Mouse (Mus musculus): ENCODE measurements around the gene Gm49450.
A peak's percentile ranks its signal among the peaks of the same experiment; 100 is the strongest.
"Not testable (repeated sequence)": the region's sequence is repeated elsewhere in the genome, so short reads cannot be mapped to it uniquely, and the experiment has no call there.

Gene Gm49450

DNA sequence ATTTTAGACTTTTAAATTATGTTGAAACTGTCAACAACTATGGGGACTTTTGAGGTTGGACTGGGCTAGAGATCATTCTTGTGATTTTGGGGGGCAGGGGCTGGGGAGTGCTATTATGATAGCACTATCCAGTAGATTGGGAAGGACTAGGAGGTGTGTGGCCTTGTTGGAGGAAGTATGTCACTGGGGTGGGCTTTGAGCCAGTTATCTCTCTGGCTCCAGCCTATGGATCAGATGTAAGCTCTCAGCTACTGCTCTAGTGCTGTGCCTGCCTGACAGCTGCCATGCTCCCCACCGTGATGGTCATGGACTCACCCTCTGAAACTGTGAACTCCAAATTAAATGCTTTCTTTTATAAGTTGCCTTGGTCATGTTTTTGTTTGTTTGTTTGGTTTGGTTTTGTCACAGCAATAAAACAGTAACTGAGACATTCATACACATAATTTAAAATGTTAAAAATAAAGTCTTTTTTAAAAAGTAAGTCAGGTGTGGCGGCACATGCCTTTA lies 30.3 kb downstream of the Gm49450 start:
- DNase-seq (ENCODE audit: low spot score), result no peak

GRCm38 (mm10) chr15:98922581-98922980 lies 30.8 kb downstream of the Gm49450 start:
- no peak for DNase-seq (ENCODE audit: low spot score)

- no peak for DNase-seq (ENCODE audit: low spot score)
Observed at GRCm38 (mm10) chr15:98921510-98921909, 31.8 kb downstream of the Gm49450 start.

GRCm38 (mm10) chr15:98918499-98918895 lies 34.9 kb downstream of the Gm49450 start:
- DNase-seq (ENCODE audit: low spot score), result not testable (repeated sequence)

DNA sequence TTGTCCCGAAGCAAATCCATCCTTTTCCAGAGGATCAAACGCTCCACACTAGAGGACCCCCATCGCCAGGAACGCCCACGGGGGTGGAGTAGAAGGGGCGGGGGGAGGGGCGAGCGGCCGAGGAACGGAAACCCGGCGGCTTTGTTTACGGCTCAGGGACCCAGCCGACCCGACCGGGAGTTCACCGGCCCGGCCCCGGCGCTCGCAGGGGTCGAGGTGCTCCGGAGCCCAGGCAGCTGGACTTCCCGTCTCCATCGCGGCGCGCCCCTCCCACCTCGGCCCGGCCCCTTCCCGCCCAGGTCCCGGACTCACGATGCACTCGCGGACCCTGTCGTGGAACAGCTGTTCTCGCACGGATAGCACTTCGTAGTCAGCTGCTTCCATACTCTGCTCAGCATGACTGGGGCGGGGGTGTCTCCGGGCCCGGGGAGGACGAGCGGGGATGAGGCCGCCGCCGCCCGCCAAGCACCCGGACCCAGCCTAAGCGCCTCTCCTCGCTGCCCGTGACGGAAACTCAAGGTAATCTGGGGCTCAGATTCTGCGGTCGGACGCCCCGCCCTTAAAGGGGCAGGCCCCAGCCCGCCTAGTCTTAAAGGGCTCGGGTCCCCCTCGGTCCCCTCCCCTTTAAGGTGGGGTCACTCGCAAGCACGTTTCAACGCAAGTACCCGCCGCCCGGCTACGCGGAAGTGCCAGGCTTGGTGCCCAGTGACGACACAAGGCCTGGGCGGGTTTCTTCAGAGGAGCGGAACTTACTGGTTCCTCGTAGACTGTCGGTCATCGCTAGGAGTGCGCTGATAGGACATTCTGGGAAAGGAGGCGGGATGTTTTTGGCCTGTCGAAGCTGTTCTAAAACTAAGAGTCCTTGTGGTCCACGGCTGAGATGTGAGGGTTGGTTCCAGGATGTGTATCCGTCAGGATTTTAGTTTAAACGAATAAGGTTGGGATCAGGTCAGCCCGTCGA lies 35.5 kb downstream of the Gm49450 start, which contains the start of gene Lmbr1l:
Lmbr1l (minus strand) TSS at position 694 of the 961 bp plus-strand sequence.
- DNase-seq (ENCODE audit: low spot score), result peak; percentile 97

- DNase-seq (ENCODE audit: low spot score), result no peak
Observed at GRCm38 (mm10) chr15:98917091-98917490, 36.3 kb downstream of the Gm49450 start.

- no peak for DNase-seq (ENCODE audit: low spot score)
Observed at GRCm38 (mm10) chr15:98916016-98916415, 37.3 kb downstream of the Gm49450 start.

GRCm38 (mm10) chr15:98914903-98915302 lies 38.4 kb downstream of the Gm49450 start:
- DNase-seq (ENCODE audit: low spot score), result no peak

GRCm38 (mm10) chr15:98904692-98905091 lies 48.7 kb downstream of the Gm49450 start:
- peak; percentile 63 for DNase-seq (ENCODE audit: low spot score)

DNA sequence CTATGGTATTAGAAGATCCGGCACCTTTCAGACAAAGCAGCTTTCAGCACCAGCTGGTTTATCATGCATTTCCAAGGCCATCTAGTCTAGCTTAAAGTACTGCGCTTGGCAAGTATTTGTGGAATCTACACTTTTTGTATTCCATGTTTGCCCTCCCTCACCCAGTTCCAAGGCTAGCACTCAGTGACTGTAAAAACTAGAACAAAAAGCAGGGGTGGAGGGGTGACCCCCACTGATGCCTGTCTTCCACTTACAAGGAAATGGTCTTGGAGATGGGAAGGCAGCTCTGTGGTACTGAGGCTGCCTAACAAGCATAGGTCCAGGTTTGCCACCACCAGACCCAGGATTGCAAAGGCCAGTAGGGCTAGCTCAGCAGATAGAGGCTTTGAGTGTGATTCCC lies 50.8 kb downstream of the Gm49450 start:
- no peak for DNase-seq (ENCODE audit: low spot score)

DNA sequence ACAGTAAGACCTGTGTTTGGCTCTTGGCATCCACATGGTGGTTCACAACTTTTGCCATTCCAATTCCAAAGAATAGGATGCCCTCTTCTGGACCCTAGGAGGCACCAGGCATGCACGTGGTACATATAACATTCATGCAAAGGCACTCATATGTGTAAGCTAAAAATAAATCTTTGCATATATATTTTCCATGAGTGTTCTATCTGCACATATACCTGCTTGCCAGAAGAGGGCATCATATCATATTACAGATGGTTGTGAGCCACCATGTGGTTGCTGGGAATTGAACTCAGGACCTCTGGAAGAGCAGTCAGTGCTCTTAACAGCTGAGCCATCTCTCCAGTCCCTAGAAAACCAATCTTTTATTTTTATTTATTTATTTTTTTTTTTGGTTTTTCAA lies 51.8 kb downstream of the Gm49450 start:
- DNase-seq (ENCODE audit: low spot score), result no peak

- DNase-seq (ENCODE audit: low spot score), result peak; percentile 73
Observed at GRCm38 (mm10) chr15:98897928-98898800, 55.2 kb downstream of the Gm49450 start, which contains the start of gene Dhh. TSS of gene Dhh (minus strand) at chr15:98898540.

DNA sequence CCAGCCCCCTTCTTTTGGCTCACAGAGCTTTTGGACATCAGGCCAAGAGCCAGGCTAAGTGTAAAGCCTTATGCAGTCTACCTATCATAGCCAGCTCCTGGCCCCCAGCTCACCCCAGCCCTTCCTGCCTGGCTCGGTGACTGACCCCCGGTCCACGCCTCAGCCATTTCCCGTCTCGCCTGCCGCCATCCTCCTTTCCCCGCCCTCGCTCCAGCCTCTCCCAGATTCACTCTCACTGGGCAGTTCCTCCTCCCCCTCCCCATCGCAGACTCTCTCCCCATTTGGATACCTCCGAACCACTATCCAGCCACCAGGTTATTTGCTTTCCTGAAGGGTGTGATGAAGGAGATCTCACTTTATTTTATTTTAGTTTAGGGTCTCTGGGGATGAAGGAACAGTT lies 55.9 kb downstream of the Gm49450 start:
- DNase-seq (ENCODE audit: low spot score), result peak; percentile 64

DNA sequence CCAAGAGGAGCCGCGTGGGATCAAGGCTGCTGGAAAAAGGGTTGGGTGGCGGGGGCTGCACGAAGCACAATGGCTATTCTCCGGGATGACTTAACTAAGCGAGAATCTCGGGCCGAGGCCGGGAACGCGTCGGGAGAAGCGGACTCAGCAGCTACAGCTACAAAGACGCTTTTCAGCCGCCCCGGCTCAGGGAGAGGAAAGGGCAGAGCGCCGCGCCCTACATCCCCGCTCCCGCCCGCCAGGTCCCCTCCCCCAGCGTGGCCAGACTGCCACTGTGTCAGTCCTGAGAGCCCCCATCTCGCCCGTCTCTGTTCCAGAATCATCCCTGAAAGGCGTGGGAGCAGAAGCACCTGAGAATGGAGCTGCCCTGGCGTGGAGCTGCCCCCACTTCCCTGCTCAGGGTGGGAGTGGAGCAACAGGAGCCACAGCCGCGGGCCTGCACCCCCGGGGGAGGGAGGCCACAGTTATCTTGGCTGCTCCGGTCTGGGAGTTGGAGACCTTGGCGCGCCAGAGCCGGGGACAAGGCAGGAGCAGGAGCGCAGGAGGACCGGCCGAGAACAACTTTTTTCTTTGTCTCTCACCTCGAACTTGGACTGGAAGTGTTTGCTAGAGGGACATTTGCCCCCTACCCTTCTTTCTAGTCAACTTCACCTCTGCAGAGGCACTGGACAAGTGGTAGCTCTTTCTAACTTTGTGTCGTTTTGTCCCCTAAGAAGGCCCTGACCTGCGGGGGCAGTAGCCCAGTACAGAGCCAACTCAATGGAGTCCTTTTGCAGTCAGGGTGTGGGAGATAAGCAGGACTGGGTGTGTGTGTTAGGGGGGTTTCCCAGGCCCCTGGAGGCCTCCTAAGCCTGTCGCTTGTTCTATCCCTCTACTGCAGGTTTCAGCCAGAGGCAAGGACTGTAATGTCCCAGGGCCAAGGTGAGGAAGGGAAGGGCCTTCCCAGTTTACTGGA lies 57.4 kb downstream of the Gm49450 start:
- peak; percentile 84 for DNase-seq (ENCODE audit: low spot score)

- DNase-seq (ENCODE audit: low spot score), result no peak
Observed at GRCm38 (mm10) chr15:98894746-98895634, 58.4 kb downstream of the Gm49450 start.

DNA sequence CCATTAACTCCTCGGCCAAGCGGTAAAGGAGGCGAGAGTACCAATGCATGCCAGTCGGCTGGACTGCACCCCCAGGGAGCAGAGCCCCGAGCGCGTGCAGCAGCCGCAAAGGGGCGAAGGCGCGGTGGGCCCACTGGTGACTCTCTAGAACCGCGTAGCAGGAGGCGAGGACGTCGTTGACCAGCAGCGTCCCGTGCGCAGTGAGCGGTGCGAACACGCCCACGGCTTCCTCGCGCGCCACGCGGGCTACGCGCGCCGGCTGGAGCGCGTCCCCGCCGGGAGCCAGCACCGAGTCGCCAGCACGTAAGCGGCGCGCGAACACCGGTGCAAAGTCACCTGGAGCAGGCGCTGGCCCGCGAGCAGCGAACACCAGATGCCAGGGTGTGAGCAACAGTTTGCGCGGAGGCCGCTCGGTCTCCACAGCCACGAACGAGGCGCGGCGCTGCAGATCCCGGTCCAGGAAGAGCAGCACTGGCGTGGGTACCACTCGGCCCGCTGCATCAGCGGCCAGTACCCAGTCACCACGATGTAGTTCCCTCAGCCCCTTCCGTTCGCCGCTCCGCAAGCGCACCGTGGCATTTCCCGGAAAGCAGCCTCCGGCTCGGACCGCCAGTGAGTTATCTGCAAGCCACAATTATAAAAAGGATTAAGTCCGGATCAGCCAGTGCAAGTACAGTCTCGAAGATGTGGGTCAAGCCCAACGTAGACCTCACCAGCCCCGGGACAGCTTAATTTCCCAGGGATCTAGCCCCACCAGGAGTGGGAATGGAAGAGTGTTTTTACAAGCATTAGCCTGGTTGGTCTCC lies 59.2 kb downstream of the Gm49450 start, which contains the start of gene Rhebl1:
Rhebl1 (minus strand) TSS at position 601 of the 806 bp plus-strand sequence.
- DNase-seq (ENCODE audit: low spot score), result no peak

DNA sequence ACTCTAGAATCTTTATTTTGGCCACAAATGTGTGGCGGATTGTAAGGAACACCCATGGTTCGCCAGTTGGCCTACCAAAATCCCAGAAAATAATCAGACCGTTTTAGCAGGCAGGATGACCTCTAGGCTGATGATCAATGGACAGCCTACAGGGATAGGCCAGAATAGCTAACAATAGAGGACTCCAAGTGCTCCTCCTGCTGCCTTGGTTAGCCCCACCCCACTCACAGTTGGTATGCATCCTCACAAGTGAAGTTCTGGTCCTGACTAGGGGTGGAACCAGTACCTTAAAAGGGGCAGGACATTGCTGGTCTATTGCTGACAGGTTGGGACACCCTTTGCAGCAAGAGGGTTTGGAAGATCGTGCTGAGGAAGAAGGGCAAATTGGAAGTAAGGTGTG lies 60.3 kb downstream of the Gm49450 start:
- DNase-seq (ENCODE audit: low spot score), result no peak

DNA sequence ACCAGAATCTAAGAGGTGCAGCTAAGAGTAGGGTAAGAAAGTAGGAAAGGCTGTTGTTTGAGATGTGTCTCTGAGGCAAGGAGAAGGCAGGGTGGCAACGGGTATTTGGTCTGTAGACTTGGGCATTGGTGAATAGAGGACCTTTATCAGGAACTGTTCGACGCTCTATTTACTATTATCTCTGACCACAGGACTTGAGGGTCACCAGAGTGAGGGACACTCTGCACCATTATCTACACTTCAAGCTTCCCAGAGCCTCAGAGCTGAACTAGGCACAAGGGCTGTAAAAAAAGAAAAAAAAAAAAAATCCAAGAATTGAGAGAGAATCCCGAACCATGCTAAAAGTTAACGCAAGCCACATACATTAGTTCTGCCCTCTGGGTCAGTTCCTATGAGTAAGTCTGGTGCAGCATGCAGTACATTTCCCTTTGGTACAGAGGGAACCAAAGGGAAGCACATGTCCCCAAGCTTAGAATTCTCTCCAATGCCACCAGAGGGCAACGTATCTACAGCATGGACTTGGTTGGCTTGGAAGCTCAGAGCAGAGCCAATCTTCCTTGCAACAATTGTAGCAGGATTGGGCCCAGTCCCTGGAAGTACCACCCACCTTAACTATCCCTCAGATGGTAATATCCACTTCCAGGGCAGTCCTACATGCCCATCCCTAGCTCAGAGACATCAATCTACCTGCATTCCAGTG lies 61.3 kb downstream of the Gm49450 start:
- no peak for DNase-seq (ENCODE audit: low spot score)

All from testis, postnatal 10 days (tissue).